Comparison of ENCODE assay signal across 8 mouse cellular contexts in genomic region chr11:19835221-19835745, GRCm38 (mm10).
DNase-seq lines count a peak whose midpoint lies in the region; ATAC-seq and TF ChIP-seq lines count a peak whose summit lies in the region.

No protein-coding gene starts in this region.

- no peak overlapping the region for H3K4me2 ChIP-seq in kidney, postnatal 0 days (ENCODE audit: low read length)
- peak overlapping the region; percentile 30 for H3K4me2 ChIP-seq in hindbrain, embryonic 16.5 days (ENCODE audit: low read length)
- no peak overlapping the region for H3K4me2 ChIP-seq in limb, embryonic 14.5 days (replicated peaks; ENCODE audit: low read depth, low read length, severe bottlenecking)
- no peak overlapping the region for H3K4me2 ChIP-seq in stomach, embryonic 16.5 days (ENCODE audit: low read depth, low read length)

- DNase-seq in kidney, postnatal 0 days (ENCODE audit: low spot score), result peak; percentile 69
- DNase-seq in kidney, adult 2 months, result no peak
- DNase-seq in embryonic facial prominence, embryonic 10.5 days (ENCODE audit: low spot score), result peak; percentile 51
- DNase-seq in limb, embryonic 14.5 days (ENCODE audit: low spot score), result peak; percentile 53
- DNase-seq in gastrocnemius, postnatal 36 days, result no peak
- DNase-seq in cerebellum, adult 9-11 months, result no peak

- TF ChIP-seq POLR2A in kidney, adult 2 months (IDR thresholded peaks at IDR 0.05; ENCODE audit: low read depth, low read length), result no peak
- no peak for TF ChIP-seq POLR2A in limb, embryonic 14.5 days (IDR thresholded peaks at IDR 0.05; ENCODE audit: borderline replicate concordance, extremely low read depth, insufficient read depth, insufficient read length)

- peak; percentile 53; the same call in 1 of the 2 replicates for ATAC-seq in kidney, postnatal 0 days (replicated peaks; ENCODE audit: low FRiP score, low read depth)
- peak; percentile 90 for ATAC-seq in hindbrain, embryonic 16.5 days
- peak; percentile 69; the same call in 1 of the 2 replicates for ATAC-seq in limb, embryonic 14.5 days (ENCODE audit: low FRiP score, low read depth)
- ATAC-seq in stomach, embryonic 16.5 days (ENCODE audit: insufficient read depth, low FRiP score), result peak; percentile 57; the same call in 1 of the 2 replicates

- WGBS in kidney, postnatal 0 days, result 18% methylated on average over 6 of the region's 6 CpGs
- WGBS in kidney, adult 2 months, result 50% methylated on average over 6 of the region's 6 CpGs
- 45% methylated on average over 6 of the region's 6 CpGs for WGBS in embryonic facial prominence, embryonic 10.5 days
- 18% methylated on average over 6 of the region's 6 CpGs for WGBS in hindbrain, embryonic 16.5 days
- WGBS in limb, embryonic 14.5 days, result 18% methylated on average over 6 of the region's 6 CpGs
- WGBS in stomach, embryonic 16.5 days, result 29% methylated on average over 6 of the region's 6 CpGs

- H3K4me3 ChIP-seq in kidney, postnatal 0 days (replicated peaks; ENCODE audit: low read depth, low read length), result no peak overlapping the region
- no peak overlapping the region for H3K4me3 ChIP-seq in kidney, adult 2 months (ENCODE audit: insufficient read depth, low read depth, low read length)
- H3K4me3 ChIP-seq in embryonic facial prominence, embryonic 10.5 days, result no peak overlapping the region
- H3K4me3 ChIP-seq in hindbrain, embryonic 16.5 days (ENCODE audit: low read length), result no peak overlapping the region
- H3K4me3 ChIP-seq in limb, embryonic 14.5 days (replicated peaks; ENCODE audit: low read length), result no peak overlapping the region
- H3K4me3 ChIP-seq in stomach, embryonic 16.5 days (replicated peaks; ENCODE audit: low read length), result no peak overlapping the region

- intact Hi-C loops in gastrocnemius, postnatal 36 days (cut with DNase I), result loop anchor here (10.0 kb wide), 1 partner anchor 200 kb away; no protein-coding TSS in a partner anchor

- peak; percentile 56 for TF ChIP-seq CTCF in kidney, postnatal 0 days (IDR thresholded peaks at IDR 0.05; ENCODE audit: low read depth)
- TF ChIP-seq CTCF in kidney, adult 2 months (conservative IDR thresholded peaks at IDR 0.05; ENCODE audit: insufficient read depth, insufficient read length, low read depth, low read length), result no peak

- H3K4me1 ChIP-seq in kidney, postnatal 0 days (replicated peaks; ENCODE audit: insufficient read depth, low read length), result 0 out of 2 replicates have a peak, but pooled peaks cover 4% of the 10 kb centered on the region
- H3K4me1 ChIP-seq in kidney, adult 2 months (ENCODE audit: control insufficient read depth, insufficient read depth, low read length), result no peaks in the 10 kb centered on the region
- H3K4me1 ChIP-seq in embryonic facial prominence, embryonic 10.5 days, result peaks cover 12% of the 10 kb centered on the region
- peaks cover 6% of the 10 kb centered on the region; the same call in 1 of the 2 replicates for H3K4me1 ChIP-seq in hindbrain, embryonic 16.5 days (ENCODE audit: control insufficient read depth, insufficient read depth, low read depth, low read length)
- peaks cover 7% of the 10 kb centered on the region; the same call in 1 of the 2 replicates for H3K4me1 ChIP-seq in limb, embryonic 14.5 days (ENCODE audit: control insufficient read depth, insufficient read depth, low read length)
- H3K4me1 ChIP-seq in stomach, embryonic 16.5 days (ENCODE audit: control insufficient read depth, insufficient read depth, low read length), result 0 out of 2 replicates have a peak, but pooled peaks cover 4% of the 10 kb centered on the region

- H3K9me3 ChIP-seq in kidney, postnatal 0 days (replicated peaks; ENCODE audit: low read length), result no peaks in the 10 kb centered on the region
- no peaks in the 10 kb centered on the region for H3K9me3 ChIP-seq in embryonic facial prominence, embryonic 10.5 days
- no peaks in the 10 kb centered on the region for H3K9me3 ChIP-seq in hindbrain, embryonic 16.5 days (ENCODE audit: control insufficient read depth, low read length)
- H3K9me3 ChIP-seq in limb, embryonic 14.5 days (ENCODE audit: control insufficient read depth, low read length), result no peaks in the 10 kb centered on the region
- no peaks in the 10 kb centered on the region for H3K9me3 ChIP-seq in stomach, embryonic 16.5 days (replicated peaks; ENCODE audit: control insufficient read depth, low read length)

- H3K27ac ChIP-seq in kidney, postnatal 0 days, result no peak overlapping the region
- no peak overlapping the region for H3K27ac ChIP-seq in kidney, adult 2 months (ENCODE audit: insufficient read depth, low read depth, low read length)
- H3K27ac ChIP-seq in embryonic facial prominence, embryonic 10.5 days (replicated peaks), result peak overlapping the region; percentile 65
- 0 out of 2 replicates have a peak overlapping the region, but pooled peaks have one; percentile 29 for H3K27ac ChIP-seq in hindbrain, embryonic 16.5 days (ENCODE audit: low read depth, low read length)
- H3K27ac ChIP-seq in limb, embryonic 14.5 days (replicated peaks; ENCODE audit: low read depth, low read length), result no peak overlapping the region
- peak overlapping the region; percentile 81 for H3K27ac ChIP-seq in stomach, embryonic 16.5 days (ENCODE audit: low read length)

- no peaks in the 10 kb centered on the region for H3K27me3 ChIP-seq in kidney, postnatal 0 days (ENCODE audit: insufficient read depth, low read length)
- H3K27me3 ChIP-seq in kidney, adult 2 months (replicated peaks; ENCODE audit: control insufficient read depth, insufficient read depth, low read length), result no peaks in the 10 kb centered on the region
- H3K27me3 ChIP-seq in embryonic facial prominence, embryonic 10.5 days (replicated peaks; ENCODE audit: low read depth, poor library complexity, severe bottlenecking), result no peaks in the 10 kb centered on the region
- no peaks in the 10 kb centered on the region for H3K27me3 ChIP-seq in hindbrain, embryonic 16.5 days (replicated peaks; ENCODE audit: control insufficient read depth, insufficient read depth, low read length)
- no peaks in the 10 kb centered on the region for H3K27me3 ChIP-seq in limb, embryonic 14.5 days (ENCODE audit: control insufficient read depth, insufficient read depth, low read length)
- H3K27me3 ChIP-seq in stomach, embryonic 16.5 days (ENCODE audit: control insufficient read depth, insufficient read depth, low read length), result no peaks in the 10 kb centered on the region

- no peak overlapping the region for H3K9ac ChIP-seq in kidney, postnatal 0 days (ENCODE audit: low read depth, low read length)
- H3K9ac ChIP-seq in hindbrain, embryonic 16.5 days (ENCODE audit: low read depth, low read length), result no peak overlapping the region
- no peak overlapping the region for H3K9ac ChIP-seq in limb, embryonic 14.5 days (ENCODE audit: low read depth, low read length, severe bottlenecking)
- H3K9ac ChIP-seq in stomach, embryonic 16.5 days (ENCODE audit: low read length), result 0 out of 2 replicates have a peak overlapping the region, but pooled peaks have one; percentile 19

- H3K36me3 ChIP-seq in kidney, postnatal 0 days (ENCODE audit: insufficient read depth, low read length), result no peaks in the 10 kb centered on the region
- H3K36me3 ChIP-seq in kidney, adult 2 months (ENCODE audit: control insufficient read depth, insufficient read depth, low read length), result no peaks in the 10 kb centered on the region
- no peaks in the 10 kb centered on the region for H3K36me3 ChIP-seq in embryonic facial prominence, embryonic 10.5 days (replicated peaks)
- no peaks in the 10 kb centered on the region for H3K36me3 ChIP-seq in hindbrain, embryonic 16.5 days (ENCODE audit: control insufficient read depth, insufficient read depth, low read length)
- no peaks in the 10 kb centered on the region for H3K36me3 ChIP-seq in limb, embryonic 14.5 days (ENCODE audit: control insufficient read depth, insufficient read depth, low read length)
- no peaks in the 10 kb centered on the region for H3K36me3 ChIP-seq in stomach, embryonic 16.5 days (ENCODE audit: control insufficient read depth, insufficient read depth, low read length)

Comparison
In these comparisons a context has a peak if more than half of its experiments do, and no peak if none do; other contexts are left out.
1. DNase-seq: peak in kidney, postnatal 0 days (single experiment), embryonic facial prominence, embryonic 10.5 days (single experiment) and limb, embryonic 14.5 days (single experiment); none in kidney, adult 2 months (single experiment), gastrocnemius, postnatal 36 days (0 of 2) and cerebellum, adult 9-11 months (single experiment).
2. H3K27ac ChIP-seq: peak in embryonic facial prominence, embryonic 10.5 days (single experiment), hindbrain, embryonic 16.5 days (single experiment) and stomach, embryonic 16.5 days (single experiment); none in kidney, postnatal 0 days (single experiment), kidney, adult 2 months (single experiment) and limb, embryonic 14.5 days (single experiment).
3. Peak in every context shown above with its lines, with median percentiles within 50 percentile points of each other: ATAC-seq.